Mouse (Mus musculus) right cerebral cortex, postnatal 4 days (tissue): Measurements from ENCODE around the gene Fads2.
A peak's percentile ranks its signal among the peaks of the same experiment; 100 is the strongest.
"Not testable (repeated sequence)": the region's sequence is repeated elsewhere in the genome, so short reads cannot be mapped to it uniquely, and the experiment has no call there.

Experiments used
- DNase-seq: peaks from one replicate; pipeline ENCODE4 v3.0.0-alpha.2; 2022

Fads2 gene

GRCm38 (mm10) chr19:10101341-10102053 is at the start of gene Fads2:
Gene Fads2 (minus strand): TSS chr19:10101746.
- DNase-seq, result peak; percentile 91

DNA sequence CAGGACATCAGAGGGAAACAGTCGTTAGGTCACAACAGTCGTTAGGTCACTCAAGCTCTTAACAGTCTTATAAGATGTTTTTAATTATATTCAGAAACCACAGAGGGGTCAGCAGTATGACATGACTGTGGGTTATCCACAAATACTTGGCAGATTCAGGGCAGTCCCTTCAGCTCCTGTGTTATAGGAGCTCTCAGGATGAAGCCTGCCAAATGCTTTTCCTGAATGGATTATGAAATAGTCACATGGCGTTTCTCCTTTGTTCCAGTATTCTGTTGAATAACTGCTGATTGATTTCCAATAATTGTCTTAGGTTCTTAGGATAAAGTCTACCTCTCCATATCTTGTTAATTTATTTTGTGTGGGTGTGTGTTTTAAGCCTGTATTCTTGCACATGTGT is 47.6 kb upstream of the Fads2 start:
- DNase-seq, result no peak

DNA sequence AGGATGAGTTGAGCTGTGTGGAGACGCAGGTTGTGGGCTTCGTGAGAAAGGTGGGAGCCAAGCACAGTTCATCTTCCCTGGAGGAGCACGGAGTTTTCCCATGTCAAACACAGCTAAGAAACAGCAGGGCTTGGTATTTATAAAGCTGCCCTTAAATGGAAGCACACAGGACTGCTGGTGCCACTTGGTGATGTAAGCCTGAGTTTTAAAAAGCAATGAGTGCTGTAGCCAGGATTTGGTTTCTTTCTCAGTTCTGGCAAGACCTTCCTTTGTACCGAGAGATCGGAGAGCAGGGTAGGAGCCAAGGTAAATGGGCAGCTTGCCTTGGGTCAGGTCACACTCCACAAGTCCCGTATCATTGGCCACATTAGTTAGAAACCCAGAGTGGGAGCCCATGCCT is 47.0 kb upstream of the Fads2 start:
- DNase-seq, result no peak

DNA sequence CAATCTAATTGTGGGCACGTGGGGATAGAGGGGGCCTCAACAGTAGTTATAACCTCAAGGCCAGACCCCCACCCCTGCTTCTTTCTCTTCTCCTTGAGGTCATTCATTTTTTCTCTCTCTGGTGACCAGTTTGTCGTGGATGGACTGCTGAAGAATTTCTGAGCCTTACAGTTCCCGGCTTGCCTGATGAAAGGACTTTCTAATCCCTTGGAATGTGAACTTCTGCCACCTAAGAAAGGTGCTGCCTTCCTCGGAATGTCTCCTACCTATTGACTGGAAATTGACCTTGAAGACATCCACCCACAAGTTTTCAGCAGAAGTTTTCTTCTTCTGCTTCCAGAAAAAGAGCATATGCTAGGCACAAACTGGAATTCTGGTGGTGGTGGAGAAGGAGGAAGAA is 42.9 kb upstream of the Fads2 start:
- no peak for DNase-seq

GRCm38 (mm10) chr19:10143667-10144066 is 42.1 kb upstream of the Fads2 start:
- no peak for DNase-seq

DNA sequence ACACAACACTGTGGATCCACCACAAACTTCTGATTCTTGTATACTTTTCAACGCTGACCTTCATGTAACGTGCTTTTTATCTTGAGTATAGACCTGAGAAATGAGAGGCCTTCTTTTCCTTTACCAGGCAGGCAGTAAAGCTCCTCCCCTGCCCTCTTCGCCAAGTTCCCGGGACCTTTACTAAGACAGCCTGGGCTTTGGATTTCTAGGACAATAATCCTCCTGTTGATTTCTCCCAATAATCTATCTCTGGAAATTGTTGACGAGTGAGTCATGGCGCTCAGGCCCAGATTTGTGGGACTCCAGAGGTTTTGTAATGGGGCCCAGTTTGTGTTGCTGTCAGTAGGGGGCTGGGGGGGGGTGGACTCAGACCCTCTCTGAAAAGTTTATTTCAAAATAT is 38.2 kb upstream of the Fads2 start:
- DNase-seq, result no peak

GRCm38 (mm10) chr19:10137423-10137822 is 35.9 kb upstream of the Fads2 start:
- no peak for DNase-seq

- no peak for DNase-seq
Observed at GRCm38 (mm10) chr19:10134692-10135091, 33.1 kb upstream of the Fads2 start.

GRCm38 (mm10) chr19:10129547-10129946 is 28.0 kb upstream of the Fads2 start:
- not testable (repeated sequence) for DNase-seq

DNA sequence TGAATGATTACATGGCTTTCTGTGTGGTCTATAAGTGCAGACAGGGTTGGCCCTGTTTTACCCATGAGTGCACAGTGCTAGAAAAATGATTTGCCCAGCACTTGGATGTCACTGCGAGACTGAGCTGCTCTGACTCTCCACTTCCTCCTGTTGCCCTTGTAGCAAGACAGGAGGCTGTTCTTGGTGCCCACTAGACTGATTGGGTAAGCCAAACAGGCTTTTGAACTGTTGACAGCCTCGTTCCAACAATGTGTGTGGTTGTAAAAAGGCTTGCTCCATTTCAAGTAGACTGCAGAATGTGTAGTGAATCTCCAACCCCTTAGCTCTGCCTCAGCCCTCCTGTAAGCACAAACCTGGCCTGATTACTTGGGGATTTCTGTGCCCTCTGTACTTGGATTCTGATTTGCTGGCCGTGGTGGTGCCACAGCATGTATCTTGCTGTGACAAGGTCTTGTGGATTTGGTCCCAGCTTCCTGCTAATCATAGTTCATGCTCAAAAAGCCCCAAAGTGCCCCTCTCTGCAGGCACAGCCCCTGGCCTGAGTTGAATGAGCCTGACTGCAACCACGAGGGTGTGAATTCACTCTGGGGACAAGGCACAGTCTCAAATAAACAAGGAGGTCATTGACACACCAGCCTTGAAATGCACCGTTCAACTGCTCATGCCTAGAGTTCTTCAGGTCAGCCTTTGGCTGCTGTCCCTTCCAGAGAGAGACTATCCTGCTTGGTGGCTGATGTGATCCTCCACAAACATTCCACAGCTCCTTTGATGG is 25.1 kb upstream of the Fads2 start:
- no peak for DNase-seq

GRCm38 (mm10) chr19:10123892-10124634 is 22.5 kb upstream of the Fads2 start:
- no peak for DNase-seq

- DNase-seq, result no peak
Observed at GRCm38 (mm10) chr19:10122021-10122631, 20.6 kb upstream of the Fads2 start.

DNA sequence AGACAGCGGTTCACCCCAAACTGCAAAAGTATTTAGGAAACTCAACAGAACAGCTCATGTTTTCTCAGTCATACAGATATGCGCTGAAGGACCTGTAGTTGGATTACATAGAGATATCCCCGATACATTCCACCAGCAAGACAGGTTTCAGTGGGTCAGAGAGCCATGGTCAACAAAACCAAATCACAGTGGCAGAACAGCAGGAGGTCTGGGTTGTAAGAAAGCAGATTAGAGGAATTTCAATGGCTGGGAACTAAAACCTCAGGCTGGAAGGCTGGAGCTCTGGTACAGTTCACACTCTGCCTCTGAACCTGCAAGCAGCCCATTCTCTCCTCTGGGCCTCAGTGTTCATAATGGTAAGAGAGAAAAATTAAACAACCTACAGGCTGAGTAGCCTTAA is 15.1 kb upstream of the Fads2 start:
- no peak for DNase-seq

DNA sequence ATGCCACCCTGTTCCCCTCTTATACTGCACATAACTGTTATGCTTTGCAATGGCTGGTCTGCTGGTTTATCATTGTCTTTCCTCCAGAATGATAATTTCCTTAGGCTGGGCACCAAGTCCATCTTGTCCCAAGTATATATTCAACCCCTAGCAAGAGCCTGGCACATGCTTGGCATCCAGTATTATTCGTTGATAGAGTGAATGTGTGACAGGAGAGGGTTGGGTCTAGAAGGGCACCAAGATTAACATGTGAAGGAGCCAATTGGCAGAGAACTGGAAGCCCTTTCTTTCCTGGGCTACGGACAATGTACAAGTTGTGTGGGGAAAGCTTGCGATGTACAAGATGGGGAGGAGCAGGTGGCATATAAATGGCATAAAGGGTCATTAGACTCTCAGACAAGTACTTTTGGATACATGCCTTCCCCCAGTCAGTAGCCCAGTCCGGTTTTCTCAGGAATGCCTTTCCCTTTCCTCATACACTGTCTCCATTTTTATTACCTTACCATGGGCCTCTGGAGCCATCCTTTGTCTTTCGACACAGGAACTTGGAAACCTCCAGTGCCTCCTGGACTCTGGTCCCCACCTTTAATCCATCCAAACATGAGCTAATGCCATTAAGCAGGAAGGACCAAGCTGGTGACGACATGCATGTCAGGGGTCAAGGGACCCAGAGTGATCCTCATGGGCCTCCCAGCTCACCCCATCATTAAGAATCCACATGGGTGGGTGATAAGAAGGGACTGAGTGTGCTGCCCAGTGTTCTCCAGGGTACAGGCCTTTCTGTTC is 14.0 kb upstream of the Fads2 start:
- DNase-seq, result no peak

- DNase-seq, result no peak
Observed at GRCm38 (mm10) chr19:10112956-10113355, 11.4 kb upstream of the Fads2 start.

GRCm38 (mm10) chr19:10108666-10109065 is 7.1 kb upstream of the Fads2 start:
- DNase-seq, result no peak

DNA sequence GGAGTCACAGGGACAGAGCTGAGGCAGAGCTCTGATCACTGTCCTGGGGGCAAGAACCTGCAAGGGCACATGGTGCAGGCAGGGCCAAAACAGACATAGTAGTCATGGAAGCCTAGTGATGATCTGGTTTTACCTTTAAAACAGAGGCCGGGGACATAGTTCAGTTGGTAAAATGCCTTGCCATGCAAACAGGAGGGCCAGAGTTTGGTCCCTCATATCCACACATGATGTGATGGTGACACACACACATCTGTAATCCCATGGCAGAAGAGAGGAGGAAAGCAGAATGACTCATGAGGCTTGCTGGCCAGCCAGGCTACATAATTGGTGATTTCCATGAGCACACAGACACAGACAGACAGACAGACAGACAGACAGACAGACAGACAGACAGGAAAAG is 6.6 kb upstream of the Fads2 start:
- no peak for DNase-seq

- DNase-seq, result no peak
Observed at GRCm38 (mm10) chr19:10107051-10107611, 5.6 kb upstream of the Fads2 start.

DNA sequence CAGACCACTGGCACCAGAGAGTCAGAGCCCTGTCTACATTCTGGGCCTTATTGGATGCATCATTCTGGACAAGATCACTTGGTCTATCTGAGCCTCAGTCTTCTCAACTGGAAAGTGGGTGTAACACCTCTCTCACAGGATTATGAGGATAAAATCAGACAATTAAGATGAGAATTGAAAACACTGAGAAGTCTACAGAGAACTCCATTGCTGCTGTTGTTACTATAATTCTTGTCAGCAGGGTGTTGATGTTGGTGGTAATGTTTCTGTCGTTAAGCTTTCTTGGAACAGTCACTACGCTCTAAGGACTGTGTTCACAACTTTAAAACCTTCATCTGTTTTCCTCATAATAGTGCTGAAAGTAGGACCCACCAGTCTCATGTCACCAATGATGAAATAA is 5.1 kb upstream of the Fads2 start:
- DNase-seq, result no peak

GRCm38 (mm10) chr19:10105034-10105493 is 3.5 kb upstream of the Fads2 start:
- DNase-seq, result no peak

DNA sequence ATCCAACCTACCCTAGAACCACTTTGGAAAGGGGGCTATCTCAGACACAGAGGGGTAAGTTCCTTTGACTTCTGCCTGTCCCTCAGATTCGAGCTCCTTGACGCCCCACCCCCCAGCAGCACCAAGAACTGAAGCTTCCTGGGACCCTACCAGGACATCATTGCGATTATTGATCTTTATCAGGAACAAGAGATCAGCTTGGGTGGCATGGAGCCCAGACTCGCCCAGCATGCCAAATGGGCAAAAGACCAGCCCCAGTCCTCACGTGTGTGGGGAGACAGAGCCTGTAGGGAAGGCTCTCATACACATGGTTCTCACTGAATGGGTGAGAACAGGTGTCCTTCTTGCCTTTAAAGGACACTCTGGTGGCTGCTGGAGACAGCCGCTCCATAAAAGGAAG is 2.7 kb upstream of the Fads2 start:
- DNase-seq, result peak; percentile 33
